Mouse (Mus musculus): Measurements from ENCODE around the gene Arl4d.

Arl4d gene

DNA sequence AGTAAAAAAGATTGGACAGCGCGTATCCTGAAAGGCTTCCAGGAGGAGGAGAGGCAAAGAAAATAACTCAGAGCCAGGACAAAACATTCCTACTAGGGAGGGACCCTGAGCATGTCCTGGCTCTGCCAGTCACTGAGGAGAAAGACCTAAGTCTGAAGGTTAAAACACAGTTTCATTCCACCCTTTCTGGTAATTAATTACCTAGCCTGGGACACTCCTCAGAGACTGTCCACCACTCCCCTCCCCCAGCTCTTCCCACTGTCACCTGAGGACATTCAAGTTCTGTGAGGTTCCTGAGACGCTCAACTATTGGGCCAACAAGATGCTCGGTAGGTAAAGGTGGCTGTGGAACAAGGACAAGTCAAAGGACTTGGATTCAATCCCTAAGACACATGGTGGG lies 10.0 kb downstream of the Arl4d start:
- DNase-seq (ENCODE audit: low spot score in 2 of 2) = no peak

DNA sequence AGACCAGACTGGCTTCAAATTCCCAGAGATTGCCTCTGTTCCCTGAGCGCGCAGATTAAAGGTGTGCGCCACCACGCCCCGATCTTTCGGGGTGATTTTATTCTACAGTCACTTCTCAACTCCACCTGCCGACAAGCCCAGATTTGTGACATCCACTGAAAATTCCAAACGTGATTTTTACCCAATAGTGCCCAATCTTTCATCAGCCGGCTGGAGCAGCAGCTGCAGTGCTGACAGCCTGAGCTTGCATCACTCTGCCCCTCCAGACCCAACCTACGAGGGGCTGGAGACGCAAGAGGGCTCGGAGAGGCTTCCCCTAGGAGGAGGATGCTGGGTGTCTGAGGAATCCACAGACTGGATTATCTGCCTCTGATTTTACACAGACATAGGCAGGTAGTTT lies 12.3 kb downstream of the Arl4d start:
- DNase-seq (ENCODE audit: low spot score in 2 of 2) = no peak

DNA sequence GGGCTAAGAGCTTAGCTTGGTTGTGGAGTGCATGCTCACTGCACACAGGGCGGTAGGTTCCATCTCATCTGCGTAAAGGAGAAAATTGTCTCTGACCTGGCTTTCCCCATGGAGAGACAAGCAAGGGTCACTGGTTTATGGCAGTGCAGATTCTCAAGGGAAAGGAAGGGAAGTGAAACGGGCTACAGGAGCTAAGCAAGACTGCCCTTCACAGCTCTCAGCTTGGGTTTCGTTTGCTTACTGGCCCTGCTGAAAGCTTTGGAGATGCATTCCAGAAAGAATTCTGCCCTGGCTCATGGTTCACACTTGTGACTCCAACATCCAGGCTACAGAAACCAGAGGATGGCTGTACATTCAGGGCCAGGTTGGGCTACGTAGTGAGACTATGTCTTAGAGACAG lies 13.4 kb downstream of the Arl4d start:
- no peak for DNase-seq (ENCODE audit: low spot score in 2 of 2)

DNA sequence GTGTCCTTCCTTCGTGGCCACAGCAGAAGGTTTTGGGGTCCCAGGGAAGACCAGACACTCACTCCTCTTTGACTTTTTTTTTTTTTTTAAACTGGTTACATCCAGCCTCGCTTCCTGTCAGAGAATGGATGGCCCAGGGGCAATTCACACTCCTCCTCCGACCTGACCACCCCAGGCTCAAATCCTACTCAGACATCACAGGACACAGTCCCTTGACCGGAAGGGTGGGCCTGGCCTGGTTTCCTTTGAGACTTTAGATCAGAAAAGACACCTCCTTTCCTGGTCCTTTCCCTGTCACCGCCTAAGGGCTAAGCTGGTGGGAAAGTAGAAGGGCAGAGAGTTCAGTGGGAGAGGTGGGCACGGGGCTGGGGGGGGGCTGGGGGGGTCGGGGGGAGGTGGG lies 14.6 kb downstream of the Arl4d start:
- DNase-seq (ENCODE audit: low spot score in 2 of 2) = no peak

DNA sequence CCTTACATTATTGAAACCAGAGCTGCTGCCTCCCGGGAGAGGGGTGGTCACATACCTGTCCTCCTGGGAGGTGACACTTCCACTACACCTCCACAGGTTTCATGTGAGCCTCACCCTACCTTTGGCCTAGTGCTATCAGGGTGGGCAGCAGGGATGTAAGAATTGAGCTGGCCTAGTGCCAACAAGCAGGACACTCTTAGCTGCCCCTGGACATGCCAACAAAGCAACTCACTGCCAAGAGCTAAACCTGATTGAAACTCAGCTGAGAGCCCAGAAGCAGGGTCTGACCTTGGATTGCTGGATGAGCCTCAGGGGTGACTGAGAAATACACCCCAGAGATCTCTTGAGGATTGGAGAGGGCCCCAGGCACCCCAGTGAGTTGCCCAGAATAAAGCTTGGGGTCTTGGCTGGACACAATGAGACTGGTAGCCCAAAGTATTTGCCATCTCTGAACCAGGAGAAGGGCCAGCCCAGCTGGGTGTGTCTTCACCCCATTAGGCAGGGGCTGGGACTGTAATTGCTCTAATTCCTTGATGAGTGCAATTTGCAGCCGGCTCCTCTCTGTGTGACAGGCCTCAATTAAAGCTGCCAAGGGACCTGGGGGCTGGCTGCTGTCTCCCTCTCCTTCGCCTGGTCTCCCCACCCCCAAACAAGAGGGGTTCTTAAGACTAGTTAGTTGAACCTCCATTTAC lies 15.4 kb downstream of the Arl4d start:
- no peak for DNase-seq (ENCODE audit: low spot score in 2 of 2)

DNA sequence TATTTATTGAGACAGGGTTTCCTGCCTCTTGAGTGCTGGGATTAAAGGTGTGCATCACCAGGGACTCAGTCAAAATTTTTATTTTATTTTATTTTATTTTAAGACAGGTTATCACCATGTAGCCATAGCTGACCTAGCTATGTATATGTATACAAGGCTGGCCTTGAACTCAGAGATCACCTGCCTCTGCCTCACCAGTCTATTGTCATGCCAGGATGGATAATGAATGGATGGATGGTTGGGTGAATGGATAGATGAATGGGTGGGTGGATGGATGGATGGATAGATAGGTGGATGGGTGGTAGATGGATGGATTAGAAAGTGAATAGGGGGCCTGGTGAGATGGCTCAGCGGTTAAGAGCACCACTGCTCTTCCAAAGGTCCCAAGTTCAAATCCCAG lies 16.6 kb downstream of the Arl4d start:
- DNase-seq (ENCODE audit: low spot score in 2 of 2) = no peak

DNA sequence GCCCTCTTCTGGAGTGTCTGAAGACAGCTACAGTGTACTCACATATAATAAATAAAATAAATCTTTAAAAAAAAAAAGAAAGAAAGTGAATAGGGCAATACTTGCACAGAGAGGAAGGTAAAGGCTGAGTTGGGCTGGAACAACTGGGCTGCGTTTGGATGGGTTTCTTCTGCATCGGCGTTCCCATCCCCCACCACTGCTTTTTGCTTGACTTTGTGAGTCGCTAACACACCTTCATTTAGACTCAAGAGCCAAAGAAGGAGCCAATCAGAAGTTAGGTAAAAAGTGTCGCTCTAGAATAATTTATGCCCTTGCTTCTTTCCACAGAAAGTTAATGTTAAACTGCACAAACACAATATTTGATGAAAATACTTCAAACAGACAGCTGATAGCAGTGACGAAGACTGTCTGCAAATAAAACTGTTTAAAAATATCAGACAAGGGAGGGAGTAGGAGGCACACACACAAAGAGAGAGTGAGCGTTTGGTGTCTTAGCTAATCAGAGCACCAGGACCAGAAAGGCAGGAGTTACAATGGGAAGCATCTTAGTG lies 17.1 kb downstream of the Arl4d start:
- DNase-seq (ENCODE audit: low spot score in 2 of 2) = no peak

DNA sequence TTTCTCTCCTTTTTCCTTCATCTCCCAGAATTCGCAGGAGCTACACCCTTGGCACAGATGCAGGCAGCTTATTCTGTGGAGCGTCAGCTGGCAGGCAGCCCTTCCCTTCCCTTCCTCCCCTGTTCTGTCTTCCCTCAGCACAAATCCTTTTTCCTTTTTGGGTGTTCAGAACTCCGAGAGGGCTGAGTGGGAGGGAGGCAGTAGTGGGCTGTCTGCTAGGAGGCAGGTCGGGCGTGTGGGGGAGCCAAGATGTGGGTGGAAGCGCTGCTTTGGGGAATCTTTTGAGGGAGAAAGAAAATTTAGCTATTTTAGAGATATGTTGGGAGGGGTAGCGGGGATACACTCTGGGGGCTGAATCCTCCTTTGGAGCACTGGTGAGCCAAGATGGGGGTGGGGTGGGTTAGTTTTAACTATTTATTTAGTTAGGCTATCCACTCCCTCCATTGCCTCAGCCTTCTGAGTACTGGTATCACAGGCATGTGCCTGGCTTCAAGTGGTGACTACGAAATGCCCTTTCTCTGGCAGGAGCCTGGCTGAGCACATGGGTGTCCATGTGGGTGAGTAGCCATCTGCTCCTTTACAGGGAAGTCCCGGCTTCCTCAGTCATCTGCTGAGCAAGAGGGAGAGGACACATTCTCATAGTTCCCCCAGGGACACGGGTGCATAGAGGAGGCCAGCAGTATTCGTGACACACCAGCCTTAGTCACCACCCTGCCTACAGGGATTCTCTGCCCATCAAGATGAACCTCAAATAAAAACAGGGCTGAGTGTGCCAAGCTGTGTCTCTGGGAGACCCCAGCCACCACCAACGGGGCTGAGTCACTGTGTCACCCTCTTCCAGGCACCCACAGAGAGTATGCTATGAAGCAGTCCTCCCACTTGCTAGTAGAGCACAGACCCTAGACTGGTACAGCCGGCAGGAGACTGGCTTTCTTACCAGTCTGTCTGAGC lies 22.3 kb downstream of the Arl4d start:
- DNase-seq (ENCODE audit: low spot score in 2 of 2) = no peak

DNA sequence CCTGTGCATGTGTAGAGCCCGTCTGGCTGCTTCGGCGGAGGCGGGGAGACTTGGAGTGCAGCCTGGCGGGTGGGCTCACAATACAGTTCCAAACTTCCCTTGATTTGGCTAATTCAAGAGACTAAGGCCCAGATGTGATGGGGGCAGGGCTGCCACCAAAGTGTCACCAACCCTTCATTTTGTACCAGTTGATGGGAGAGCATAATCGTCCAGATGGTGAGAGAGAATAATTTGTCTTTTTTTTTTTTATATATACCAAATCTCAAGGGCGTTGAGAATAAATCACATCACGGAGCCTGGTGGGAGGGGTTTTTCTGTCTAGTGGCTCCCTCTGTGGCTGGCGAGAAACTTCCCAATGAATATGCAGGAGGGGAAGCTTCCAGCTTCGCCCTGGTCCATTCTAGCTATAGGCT lies 24.4 kb downstream of the Arl4d start:
- no peak for DNase-seq (ENCODE audit: low spot score in 2 of 2)

DNA sequence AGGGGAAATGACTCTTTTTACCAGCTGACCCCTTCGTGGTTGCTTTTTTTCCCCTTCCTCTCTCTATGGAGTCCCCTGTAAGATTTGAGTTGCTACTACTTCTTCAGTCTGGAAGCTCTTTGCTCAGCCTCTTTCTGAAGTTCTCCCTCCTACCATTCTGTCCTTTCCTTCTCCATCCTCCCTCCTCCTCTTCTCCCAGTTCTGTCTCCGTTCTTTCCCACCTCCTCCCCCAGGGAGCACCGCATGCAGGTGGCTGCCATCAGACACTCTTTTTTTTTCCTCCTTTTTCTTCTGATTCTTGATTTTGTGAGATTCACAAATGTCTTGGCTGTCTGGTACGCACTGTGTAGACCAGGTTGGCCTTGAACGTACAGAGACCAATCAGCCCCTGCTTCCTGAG lies 25.0 kb downstream of the Arl4d start:
- no peak for DNase-seq (ENCODE audit: low spot score in 2 of 2)

DNA sequence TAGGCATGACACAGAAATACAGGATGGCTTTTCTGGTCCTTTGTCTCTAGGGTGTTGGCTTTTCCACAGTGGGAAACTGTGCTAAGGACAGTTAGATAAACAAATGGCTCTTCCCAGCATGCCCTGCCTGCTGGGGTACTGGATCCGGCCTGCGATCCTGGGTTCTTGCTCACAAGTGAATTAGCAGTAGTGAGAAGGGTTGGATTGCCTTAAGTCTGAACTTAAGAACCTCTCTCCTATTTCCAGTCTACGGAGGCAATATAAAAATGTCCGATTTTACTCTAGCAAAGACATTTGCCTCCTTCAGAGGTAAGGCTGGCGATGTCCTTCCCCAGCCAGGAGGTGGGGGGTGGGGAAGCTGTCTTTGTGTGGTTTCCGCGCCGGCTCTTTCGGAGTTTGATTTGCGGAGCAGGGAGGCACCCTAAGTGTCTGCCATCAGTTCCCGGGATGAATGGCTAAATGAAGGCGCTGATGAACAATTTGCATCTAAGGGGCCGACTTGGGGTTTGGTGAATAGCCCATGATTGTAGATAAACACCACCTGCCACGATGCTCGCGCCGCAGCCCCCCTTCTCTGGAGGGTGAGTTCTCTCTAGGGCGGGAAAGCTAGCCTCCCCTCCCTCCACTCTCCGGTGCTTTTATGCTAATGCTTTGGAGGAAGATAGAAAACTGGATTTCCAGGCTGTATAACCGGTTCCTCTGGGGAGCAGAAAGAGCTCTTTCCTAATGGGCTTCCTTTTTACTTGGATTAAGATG lies 30.7 kb downstream of the Arl4d start:
- no peak for DNase-seq (ENCODE audit: low spot score in 2 of 2)

DNA sequence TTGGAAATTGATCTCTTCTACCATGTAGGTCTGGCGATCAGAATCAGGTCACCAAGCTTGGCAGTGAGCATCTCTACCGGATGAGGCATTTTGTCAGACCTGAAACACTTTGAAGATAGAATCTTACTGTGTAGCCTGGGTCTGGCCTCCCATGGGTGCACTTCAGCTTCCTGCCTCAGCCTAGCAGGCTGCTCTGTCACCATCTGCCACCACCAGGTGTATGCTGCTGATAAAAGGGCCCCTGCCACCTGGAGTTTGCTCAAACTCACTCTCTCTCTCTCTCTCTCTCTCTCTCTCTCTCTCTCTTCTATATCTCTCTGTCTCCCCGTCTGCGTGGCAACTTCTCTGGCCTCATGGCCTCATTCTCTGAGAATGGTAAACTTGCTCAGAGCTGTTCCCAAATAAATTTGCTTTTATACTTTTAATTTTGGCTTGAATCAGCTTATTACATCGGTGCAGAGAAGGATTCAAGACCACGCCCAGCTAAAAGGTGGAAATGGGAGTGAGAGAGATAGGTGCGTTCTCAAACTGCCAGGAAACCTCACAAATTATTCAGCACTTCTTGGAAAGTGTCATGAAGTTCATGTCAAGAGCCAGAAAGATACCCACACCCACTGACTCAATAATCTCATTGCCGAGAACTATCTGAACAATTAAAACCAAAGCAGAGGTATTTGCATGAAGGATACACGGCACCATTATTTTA lies 32.0 kb downstream of the Arl4d start:
- DNase-seq (ENCODE audit: low spot score in 2 of 2) = no peak

DNA sequence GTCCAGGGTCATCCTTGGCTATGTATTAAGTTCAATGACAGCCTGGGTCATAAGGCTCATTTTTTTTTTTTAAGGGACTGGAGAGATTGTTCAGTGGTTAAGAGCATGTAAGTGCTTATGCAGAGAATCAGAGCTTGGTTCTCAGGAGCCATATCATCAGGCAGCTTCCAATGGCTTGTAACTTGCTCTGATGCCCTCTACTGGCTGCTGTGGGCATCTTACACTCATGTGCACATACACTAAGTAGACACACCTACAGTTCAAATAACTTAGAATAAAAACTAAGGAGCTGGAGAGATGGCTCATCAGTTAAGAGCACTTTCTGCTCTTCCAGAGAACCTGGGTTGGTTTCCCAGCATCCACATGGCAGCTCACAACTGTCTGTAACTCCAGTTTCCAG lies 32.8 kb downstream of the Arl4d start:
- DNase-seq (ENCODE audit: low spot score in 2 of 2) = no peak

DNA sequence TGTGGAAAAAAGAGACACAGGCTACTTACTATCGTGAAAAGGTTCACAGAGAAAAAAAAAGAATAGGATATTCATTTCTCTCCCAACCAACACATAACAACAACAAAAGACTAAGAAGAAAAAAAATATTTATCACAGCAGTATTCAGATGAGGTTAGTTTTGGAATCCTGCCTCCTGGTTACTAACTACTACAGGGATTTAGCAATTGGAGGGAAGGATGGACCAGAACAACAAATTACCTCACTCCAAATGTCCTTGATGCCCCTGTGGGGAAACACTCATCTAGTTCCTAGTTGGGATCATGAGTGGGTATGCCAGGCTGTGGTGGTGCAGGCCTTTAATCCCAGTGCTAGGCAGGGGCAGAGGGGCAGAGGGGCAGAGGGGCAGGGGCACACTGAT lies 34.2 kb downstream of the Arl4d start:
- DNase-seq (ENCODE audit: low spot score in 2 of 2) = no peak

DNA sequence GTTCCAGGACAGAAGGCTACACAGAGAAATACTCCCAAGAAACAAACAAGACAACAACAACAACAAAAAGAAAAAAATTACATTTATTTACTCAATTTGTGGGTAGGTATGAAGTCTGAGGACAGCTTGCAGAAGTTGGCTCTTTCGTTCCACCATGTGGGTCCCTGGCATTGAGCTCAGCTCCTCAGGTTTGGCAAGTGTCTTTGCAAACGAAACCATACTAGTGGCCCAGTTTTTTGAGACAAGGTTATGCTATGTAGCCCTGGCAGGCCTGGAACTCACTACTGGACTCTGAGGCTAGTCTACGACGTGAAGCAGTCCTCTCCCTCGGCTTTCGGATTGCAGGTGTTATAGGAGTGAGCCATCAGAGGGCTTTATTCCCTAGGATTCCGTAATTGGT lies 34.6 kb downstream of the Arl4d start:
- no peak for DNase-seq (ENCODE audit: low spot score in 2 of 2)

DNA sequence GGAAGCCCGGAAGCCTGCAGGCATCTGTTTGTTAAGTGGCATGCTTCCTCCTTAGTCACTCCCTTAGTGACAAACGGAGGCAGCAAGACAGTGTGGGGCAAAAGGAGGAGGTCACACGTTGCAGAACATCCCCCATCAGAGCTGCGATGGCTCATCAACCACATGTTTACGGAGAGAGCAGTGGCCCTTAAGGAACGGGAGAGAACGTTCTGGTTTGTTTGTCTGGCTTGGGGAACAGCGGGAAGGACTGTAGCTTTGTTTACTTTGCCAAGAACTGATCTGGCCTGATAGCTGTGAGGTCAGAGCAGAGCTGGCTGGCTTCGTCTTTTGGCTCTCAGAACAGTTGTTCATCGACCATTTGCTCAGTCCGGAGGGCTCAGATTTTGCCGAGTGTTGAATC lies 35.1 kb downstream of the Arl4d start:
- no peak for DNase-seq (ENCODE audit: low spot score in 2 of 2)

DNA sequence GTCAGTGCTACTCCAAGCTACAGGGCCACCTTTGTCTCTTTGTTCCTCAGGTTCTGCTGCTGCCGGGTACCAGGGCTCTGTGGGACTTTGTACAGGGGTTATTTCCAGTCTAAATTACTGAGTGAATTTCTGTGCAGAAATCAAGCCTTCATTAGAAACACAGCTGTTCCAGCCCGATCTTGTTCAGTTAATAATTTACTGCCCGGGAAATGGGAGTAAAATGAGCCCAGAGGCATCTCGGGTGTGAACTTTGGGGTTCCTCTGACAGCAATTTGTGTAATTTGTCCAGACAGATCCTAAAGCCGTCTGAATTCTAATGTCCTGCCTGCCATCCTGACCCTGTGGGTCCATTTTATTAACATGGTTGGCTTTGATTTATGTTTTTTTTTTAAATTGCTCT lies 38.7 kb downstream of the Arl4d start:
- DNase-seq (ENCODE audit: low spot score in 2 of 2) = no peak

DNA sequence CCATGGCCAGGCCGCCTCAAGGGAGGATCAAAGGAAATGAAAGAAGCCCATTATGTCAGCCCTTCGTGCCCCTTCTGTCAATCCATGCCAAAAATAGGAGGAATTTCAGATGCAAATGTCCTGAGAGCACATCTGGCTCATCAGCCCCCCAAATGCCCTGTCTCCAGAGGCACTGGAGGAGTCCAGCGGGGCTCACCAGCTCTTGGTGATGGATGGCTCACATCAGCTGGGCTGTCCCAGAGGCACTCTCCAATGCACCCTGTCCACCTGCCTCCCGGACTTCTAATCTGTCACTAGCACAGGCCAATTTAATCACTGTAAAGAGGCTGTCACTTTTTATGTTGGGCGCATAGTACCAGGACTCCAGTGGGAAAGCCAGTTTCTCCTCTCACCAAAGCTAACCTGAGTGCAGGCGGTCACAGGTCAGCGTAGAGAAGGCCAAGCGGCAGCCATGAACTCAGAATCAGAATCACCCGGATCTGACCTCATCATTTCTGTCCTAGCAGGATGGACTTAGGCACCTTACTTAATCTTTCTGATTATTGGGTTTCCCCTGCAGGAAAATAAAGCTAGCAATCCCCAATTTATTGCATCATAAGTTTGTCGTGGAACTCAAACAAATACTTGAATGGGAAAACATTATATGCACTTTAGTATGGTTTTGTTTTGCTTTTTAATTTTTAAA lies 41.6 kb downstream of the Arl4d start:
- DNase-seq (ENCODE audit: low spot score in 2 of 2) = no peak

DNA sequence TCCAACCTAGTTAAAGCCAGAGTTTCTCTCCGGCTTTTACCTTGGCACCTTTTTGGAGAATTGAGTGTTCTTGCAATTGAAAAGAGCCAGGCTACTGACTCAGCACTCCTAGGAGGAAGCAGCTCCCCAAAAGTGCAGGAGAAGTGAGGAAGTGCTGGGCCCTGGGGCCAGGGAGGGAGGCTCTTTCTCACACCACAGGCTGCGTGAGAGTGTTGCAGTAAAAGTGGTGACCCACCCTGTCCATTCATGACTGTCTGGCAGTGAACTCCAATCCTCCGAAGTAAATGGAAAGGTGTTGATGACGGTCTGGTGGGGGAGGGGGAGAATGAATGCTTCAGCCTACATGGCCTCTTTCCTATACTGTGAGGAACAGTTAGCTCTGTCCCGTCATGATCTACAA lies 43.1 kb downstream of the Arl4d start:
- DNase-seq (ENCODE audit: low spot score in 2 of 2) = no peak

DNA sequence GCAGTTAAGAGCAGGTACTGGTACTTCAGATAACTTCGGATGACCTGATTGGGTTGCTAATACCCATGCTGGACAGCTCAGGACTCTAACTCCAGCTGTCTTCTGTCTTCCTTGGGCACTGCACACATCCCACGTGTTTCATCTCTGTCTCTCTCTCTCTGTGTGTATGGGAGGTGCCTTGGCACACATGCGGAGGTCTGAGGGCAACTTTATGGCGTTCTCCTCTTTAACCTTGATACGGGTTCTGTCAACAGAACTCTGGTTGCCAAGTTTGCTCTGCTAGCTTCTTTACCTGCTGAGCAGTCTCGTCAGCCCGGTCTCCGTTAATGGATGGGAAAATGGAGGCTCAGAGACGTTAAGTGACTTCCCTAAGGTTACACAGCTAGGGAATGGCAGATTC lies 47.5 kb downstream of the Arl4d start:
- DNase-seq (ENCODE audit: low spot score in 2 of 2) = no peak

DNA sequence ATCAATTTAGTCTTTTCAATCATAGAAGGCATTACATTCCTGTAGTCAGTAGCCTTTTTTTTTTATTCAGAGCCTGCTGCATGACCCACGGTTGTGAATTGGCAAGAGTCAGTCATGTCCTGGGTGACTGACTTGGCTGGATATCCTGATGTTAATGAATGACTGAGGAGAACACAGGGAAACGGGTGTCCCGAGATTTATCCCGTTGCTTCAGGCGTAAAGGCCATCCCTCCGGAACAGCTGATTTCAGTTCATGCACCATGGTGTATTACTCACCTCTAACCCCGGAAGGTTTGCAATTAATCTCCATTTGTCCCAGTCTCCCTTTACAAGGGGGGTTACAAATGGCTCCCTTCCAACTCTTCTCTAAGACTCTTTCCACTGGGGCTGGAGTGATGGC lies 48.7 kb downstream of the Arl4d start:
- no peak for DNase-seq (ENCODE audit: low spot score in 2 of 2)
